In the genomic region with DNA sequence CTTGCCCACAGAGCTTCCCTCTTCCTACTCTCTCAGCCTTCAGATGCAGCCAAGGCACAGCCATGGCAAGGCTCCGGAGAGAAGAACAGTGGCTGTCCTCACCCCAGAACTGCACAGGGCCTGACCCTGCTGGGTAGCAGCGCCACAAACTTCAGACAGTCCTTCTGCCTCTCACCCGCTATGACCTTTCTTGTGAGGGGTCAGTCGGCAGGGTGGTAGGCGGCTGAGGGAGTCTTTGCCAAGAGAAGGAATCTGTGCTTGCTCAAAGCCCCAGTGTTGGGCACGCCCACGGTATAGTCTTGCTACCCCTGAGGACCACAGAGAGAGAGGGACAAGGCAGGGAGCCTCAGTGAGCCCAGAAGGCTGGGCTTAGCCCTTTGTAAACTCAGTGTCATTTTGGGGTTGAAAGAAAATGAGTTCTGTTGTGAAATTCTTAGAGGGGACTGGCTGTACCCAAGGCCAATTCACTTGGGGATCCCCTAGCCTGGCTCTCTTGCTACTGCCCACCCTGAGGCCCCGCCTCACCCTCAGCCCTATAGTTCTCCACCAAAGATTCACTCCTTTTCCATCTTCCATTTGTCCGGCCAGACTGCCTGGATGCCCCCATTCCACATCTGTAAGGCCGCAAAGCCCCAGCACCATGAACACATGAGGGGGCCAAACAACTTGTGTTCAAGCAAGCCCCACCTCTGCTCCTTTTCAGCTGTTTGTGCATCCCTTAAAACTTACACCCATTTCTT, we compare ENCODE assay signal across 10 mouse cellular contexts. TPM values are rescaled to one million over a fixed set of nuclear protein-coding genes. Genes with fewer than 3 reads are reported as not detected.
DNase-seq lines count a peak whose midpoint lies in the region; ATAC-seq lines count a peak whose summit lies in the region.
"Had no signal": no experiment of that assay in that cellular context is flagged by ENCODE, and none has a peak within 500 bp of the region (broad histone marks: within the 10 kb centered on the region; RNA-seq: fewer than 3 reads in every experiment).

No protein-coding gene starts in this region.

- H3K4me1 ChIP-seq in hindbrain, embryonic 11.5 days (replicated peaks; ENCODE audit: control insufficient read depth, insufficient read depth, low read length) = peaks cover 17% of the 10 kb centered on the region

- no peaks in the 10 kb centered on the region for H3K36me3 ChIP-seq in hindbrain, embryonic 11.5 days (ENCODE audit: control insufficient read depth, insufficient read depth, low read length)

- intact Hi-C loops in heart, postnatal 25 days (cut with DNase I) = loop anchor here (5.0 kb wide), 3 partner anchors 35 to 145 kb away; no protein-coding TSS in a partner anchor

- peak; percentile 68 to 69 for DNase-seq in heart, adult 18-20 months
- DNase-seq in heart, postnatal 25 days (ENCODE audit: low spot score) = no peak
- DNase-seq in adipocyte (ENCODE audit: low spot score) = peak; percentile 62
- DNase-seq in hindbrain, embryonic 11.5 days (ENCODE audit: low spot score) = no peak
- peak; percentile 64 to 75 for DNase-seq in lung, postnatal 4 days
- no peak for DNase-seq in urinary bladder, postnatal 10 days (ENCODE audit: low spot score)
- no peak for DNase-seq in urinary bladder, postnatal 36 days (ENCODE audit: low spot score in 2 of 2)
- DNase-seq in ovary, postnatal 14 days (ENCODE audit: low spot score) = no peak

- peaks cover 31% of the 10 kb centered on the region for H3K27me3 ChIP-seq in hindbrain, embryonic 11.5 days (ENCODE audit: control insufficient read depth, insufficient read depth, low read length)

- 24% methylated on average over 10 of the region's 10 CpGs for WGBS in hindbrain, embryonic 11.5 days

- ATAC-seq in hindbrain, embryonic 11.5 days (ENCODE audit: low FRiP score) = no peak

- peak overlapping the region; percentile 14; the same call in 1 of the 2 replicates for H3K4me3 ChIP-seq in hindbrain, embryonic 11.5 days (ENCODE audit: low read depth, low read length)

- no peak overlapping the region for H3K27ac ChIP-seq in hindbrain, embryonic 11.5 days (ENCODE audit: low read depth, low read length)

- H3K9ac ChIP-seq in hindbrain, embryonic 11.5 days (ENCODE audit: low read depth, low read length) = no peak overlapping the region

- no peak overlapping the region for H3K4me2 ChIP-seq in hindbrain, embryonic 11.5 days (replicated peaks; ENCODE audit: low read depth, low read length)

- H3K9me3 ChIP-seq in hindbrain, embryonic 11.5 days (ENCODE audit: control insufficient read depth, low read length) = no peaks in the 10 kb centered on the region

RNA-seq across cellular contexts. Expression of gene Plxnd1, which starts 2.8 kb away (rescaled TPM):
- 10 to 100 TPM; 54.6 to 68.7 TPM for total RNA-seq in heart, adult 18-20 months (2021)
- total RNA-seq in heart, postnatal 25 days (2021) = 10 to 100 TPM; 79.7 to 91.8 TPM
- polyA plus RNA-seq in hindbrain, embryonic 11.5 days (2014; fragmentation: Nextera tagmentation; extraction: Ambion mirVana) = 17.5 and 18.8 TPM in 2 replicates

RNA-seq across cellular contexts. Expression of gene H1foo, which starts 47.3 kb away (rescaled TPM):
- total RNA-seq in heart, adult 18-20 months (2021) = not detected
- total RNA-seq in heart, postnatal 25 days (2021) = not detected
- polyA plus RNA-seq in hindbrain, embryonic 11.5 days (2014; fragmentation: Nextera tagmentation; extraction: Ambion mirVana) = not detected in 2 replicates
- total RNA-seq: ES-E14 had no signal
- polyA plus RNA-seq: large intestine, adult 2 months had no signal

Comparison
In these comparisons a context has a peak if more than half of its experiments do, and no peak if none do; other contexts are left out.
1. DNase-seq: peak in heart, adult 18-20 months (2 of 2), adipocyte (single experiment) and lung, postnatal 4 days (2 of 2); none in heart, postnatal 25 days (single experiment), hindbrain, embryonic 11.5 days (single experiment), urinary bladder, postnatal 10 days (single experiment), urinary bladder, postnatal 36 days (0 of 2) and ovary, postnatal 14 days (single experiment).